In genomic region chr11:117142507-117142906, GRCm38 (mm10) we compare ENCODE assay signal across 14 mouse cellular contexts. TPM values are rescaled to one million over a fixed set of nuclear protein-coding genes. Genes with fewer than 3 reads are reported as not detected.
DNase-seq lines count a peak whose midpoint lies in the region; ATAC-seq and TF ChIP-seq lines count a peak whose summit lies in the region.
"Had no signal": no experiment of that assay in that cellular context is flagged by ENCODE, and none has a peak within 500 bp of the region (broad histone marks: within the 10 kb centered on the region; RNA-seq: fewer than 3 reads in every experiment).

No protein-coding gene starts in this region.

- no peak for TF ChIP-seq CTCF in gastrocnemius, adult 2 months (IDR thresholded peaks at IDR 0.05)
- no peak for TF ChIP-seq CTCF in MEL (IDR thresholded peaks at IDR 0.05 in 2 of 3, conservative IDR thresholded peaks at IDR 0.05 in 1 of 3; ENCODE audit: control insufficient read depth in 1 of 3, insufficient read depth in 1 of 3, low read depth in 2 of 3, low read length in 3 of 3, poor library complexity in 1 of 3, severe bottlenecking in 1 of 3)
- no peak for TF ChIP-seq CTCF in lung, embryonic 14.5 days (IDR thresholded peaks at IDR 0.05; ENCODE audit: low read depth)

- TF ChIP-seq EP300 in MEL (IDR thresholded peaks at IDR 0.05; ENCODE audit: low read depth in 1 of 2, low read length in 2 of 2): no peak

- no peaks in the 10 kb centered on the region for H3K4me1 ChIP-seq in MEL (ENCODE audit: control insufficient read depth in 1 of 2, insufficient read depth in 2 of 2, low read length in 2 of 2)
- peaks cover 25% of the 10 kb centered on the region for H3K4me1 ChIP-seq in heart, embryonic 16.5 days (ENCODE audit: control insufficient read depth, insufficient read depth, low read length)
- no peaks in the 10 kb centered on the region for H3K4me1 ChIP-seq in lung, embryonic 14.5 days (ENCODE audit: insufficient read depth)
- H3K4me1 ChIP-seq: neural tube, embryonic 12.5 days had no signal

- 45% methylated on average over 4 of the region's 4 CpGs for WGBS in heart, embryonic 16.5 days
- WGBS in lung, embryonic 14.5 days: 57% methylated on average over 4 of the region's 4 CpGs

- no peaks in the 10 kb centered on the region; the same call in 1 of the 2 replicates for H3K79me2 ChIP-seq in MEL (ENCODE audit: control insufficient read depth, insufficient read depth, low read length, poor library complexity)

- no peak for TF ChIP-seq POLR2A in MEL (IDR thresholded peaks at IDR 0.05; ENCODE audit: control insufficient read depth in 1 of 2, insufficient read depth in 1 of 2, low read depth in 1 of 2, low read length in 2 of 2, poor library complexity in 1 of 2)

- no peak for TF ChIP-seq RAD21 in MEL (IDR thresholded peaks at IDR 0.05; ENCODE audit: low read depth, low read length)

- no peaks in the 10 kb centered on the region for H3K27me3 ChIP-seq in MEL (ENCODE audit: control insufficient read depth in 1 of 2, insufficient read depth in 2 of 2, low read length in 2 of 2)
- no peaks in the 10 kb centered on the region for H3K27me3 ChIP-seq in heart, embryonic 16.5 days (ENCODE audit: control insufficient read depth, insufficient read depth, low read length)
- no peaks in the 10 kb centered on the region for H3K27me3 ChIP-seq in lung, embryonic 14.5 days (ENCODE audit: insufficient read depth, low read length)
- H3K27me3 ChIP-seq: liver, embryonic 13.5 days; midbrain, embryonic 13.5 days; neural tube, embryonic 12.5 days had no signal

- H3K4me2 ChIP-seq in heart, embryonic 16.5 days (ENCODE audit: low read depth, low read length): no peak overlapping the region
- H3K4me2 ChIP-seq in lung, embryonic 14.5 days: no peak overlapping the region
- H3K4me2 ChIP-seq: liver, embryonic 13.5 days; midbrain, embryonic 13.5 days; neural tube, embryonic 12.5 days had no signal

- H3K9ac ChIP-seq in MEL (ENCODE audit: control insufficient read depth, low read depth, low read length, poor library complexity, severe bottlenecking): no peak overlapping the region
- no peak overlapping the region for H3K9ac ChIP-seq in heart, embryonic 16.5 days (ENCODE audit: low read length)
- H3K9ac ChIP-seq in lung, embryonic 14.5 days: no peak overlapping the region
- H3K9ac ChIP-seq: liver, embryonic 13.5 days; midbrain, embryonic 13.5 days; neural tube, embryonic 12.5 days had no signal

- DNase-seq in gastrocnemius, adult 2 months: no peak
- no peak for DNase-seq in gastrocnemius, adult 18-20 months (ENCODE audit: low spot score)
- DNase-seq in MEL (ENCODE audit: low read depth, low spot score): no peak
- peak; percentile 51 for DNase-seq in lung, embryonic 14.5 days
- DNase-seq in frontal cortex, postnatal 25 days (ENCODE audit: low spot score in 2 of 2): no peak
- no peak for DNase-seq in cerebellum, postnatal 4 days (ENCODE audit: low spot score in 2 of 2)
- no peak for DNase-seq in ovary, adult 18-20 months (ENCODE audit: low spot score)
- DNase-seq: cerebellum, postnatal 25 days; liver, embryonic 13.5 days; right cerebral cortex, postnatal 25 days had no signal

- peaks cover 0 to 11% of the 10 kb centered on the region in 2 experiments; a peak in 2 of 4 replicates for H3K36me3 ChIP-seq in MEL (ENCODE audit: control insufficient read depth in 1 of 2, insufficient read depth in 2 of 2, low read length in 2 of 2)
- peaks cover 45% of the 10 kb centered on the region for H3K36me3 ChIP-seq in heart, embryonic 16.5 days (ENCODE audit: control insufficient read depth, insufficient read depth)
- peaks cover 73% of the 10 kb centered on the region for H3K36me3 ChIP-seq in lung, embryonic 14.5 days (ENCODE audit: insufficient read depth)

- no peaks in the 10 kb centered on the region for H3K9me3 ChIP-seq in MEL (replicated peaks; ENCODE audit: insufficient read depth, low read length)
- H3K9me3 ChIP-seq in heart, embryonic 16.5 days (replicated peaks; ENCODE audit: control insufficient read depth, low read length): no peaks in the 10 kb centered on the region
- no peaks in the 10 kb centered on the region for H3K9me3 ChIP-seq in lung, embryonic 14.5 days (ENCODE audit: low read depth, low read length)
- H3K9me3 ChIP-seq: liver, embryonic 13.5 days; midbrain, embryonic 13.5 days; neural tube, embryonic 12.5 days had no signal

- H3K4me3 ChIP-seq in gastrocnemius, adult 2 months: no peak overlapping the region
- H3K4me3 ChIP-seq in MEL (ENCODE audit: control insufficient read depth in 1 of 2, insufficient read depth in 1 of 2, low read depth in 2 of 2, low read length in 2 of 2): no peak overlapping the region
- H3K4me3 ChIP-seq in heart, embryonic 16.5 days (ENCODE audit: low read length): no peak overlapping the region
- H3K4me3 ChIP-seq in lung, embryonic 14.5 days (ENCODE audit: low read depth, low read length): no peak overlapping the region
- H3K4me3 ChIP-seq: liver, embryonic 13.5 days; midbrain, embryonic 13.5 days; neural tube, embryonic 12.5 days had no signal

- ATAC-seq in heart, embryonic 16.5 days (replicated peaks; ENCODE audit: extremely low read depth, insufficient read depth, low FRiP score): peak; percentile 74
- no peak for ATAC-seq in lung, embryonic 14.5 days (ENCODE audit: insufficient read depth)
- ATAC-seq: intestine, embryonic 16.5 days; midbrain, embryonic 13.5 days had no signal

- intact Hi-C loops in gastrocnemius, adult 2 months (cut with DNase I): no loop called here

- H3K27ac ChIP-seq in gastrocnemius, adult 2 months: 0 out of 2 replicates have a peak overlapping the region, but pooled peaks have one; percentile 9
- H3K27ac ChIP-seq in MEL (ENCODE audit: control insufficient read depth, low read depth, low read length): no peak overlapping the region
- H3K27ac ChIP-seq in heart, embryonic 16.5 days (ENCODE audit: low read length): no peak overlapping the region
- no peak overlapping the region for H3K27ac ChIP-seq in lung, embryonic 14.5 days (ENCODE audit: low read depth)
- H3K27ac ChIP-seq: liver, embryonic 13.5 days; midbrain, embryonic 13.5 days; neural tube, embryonic 12.5 days had no signal

TF ChIP-seq in MEL, 35 proteins besides CTCF, POLR2A, EP300 and RAD21:
- peak; percentile 55 for TF ChIP-seq USF1 (IDR thresholded peaks at IDR 0.05; ENCODE audit: low read depth, low read length)
- TF ChIP-seq NELFE (IDR thresholded peaks at IDR 0.05; ENCODE audit: low read depth, low read length): no peak
TF ChIP-seq in MEL: peak in this region for 1.

RNA-seq across cellular contexts. Expression of gene Sec14l1, which starts 27.5 kb away (rescaled TPM):
- 10 to 100 TPM; 52.3 to 52.8 TPM for total RNA-seq in gastrocnemius, adult 2 months (2021)
- total RNA-seq in gastrocnemius, adult 18-20 months (2021): 10 to 100 TPM; 52.1 to 53.3 TPM
- total RNA-seq in MEL (2012; rRNA removed): 42.0 and 44.6 TPM in 2 replicates
- 10 to 100 TPM in 1 of 2 experiments, not detected in 1; 55.9 TPM for polyA plus RNA-seq in MEL (2012; ENCODE audit: insufficient read depth in 1 of 2, insufficient read length in 2 of 2, low read depth in 1 of 2, low replicate concordance in 2 of 2, missing spikeins in 1 of 2)
- 51.0 and 54.9 TPM in 2 replicates for polyA plus RNA-seq in heart, embryonic 16.5 days (2015; fragmentation: Nextera tagmentation; extraction: Ambion mirVana)
- polyA plus RNA-seq in lung, embryonic 14.5 days (2014; fragmentation: Nextera tagmentation; extraction: Ambion mirVana): 44.3 and 46.2 TPM in 2 replicates

RNA-seq across cellular contexts. Expression of gene Sept9, which starts 57.0 kb away (rescaled TPM):
- 10 to 100 TPM; 11.5 to 13.6 TPM for total RNA-seq in gastrocnemius, adult 2 months (2021)
- total RNA-seq in gastrocnemius, adult 18-20 months (2021): 10 to 100 TPM in 1 of 2 experiments, 1 to 10 TPM in 1; 8.0 to 16.1 TPM
- total RNA-seq in MEL (2012; rRNA removed): 163 and 205 TPM in 2 replicates
- 100 to 1,000 TPM in 1 of 2 experiments, 10 to 100 TPM in 1; 49.7 to 196 TPM for polyA plus RNA-seq in MEL (2012; ENCODE audit: insufficient read depth in 1 of 2, insufficient read length in 2 of 2, low read depth in 1 of 2, low replicate concordance in 2 of 2, missing spikeins in 1 of 2)
- polyA plus RNA-seq in heart, embryonic 16.5 days (2015; fragmentation: Nextera tagmentation; extraction: Ambion mirVana): 64.3 and 71.0 TPM in 2 replicates
- polyA plus RNA-seq in lung, embryonic 14.5 days (2014; fragmentation: Nextera tagmentation; extraction: Ambion mirVana): 133 and 149 TPM in 2 replicates
